Mouse (Mus musculus): ENCODE measurements around the gene Gm11756. TPM values are rescaled to one million over a fixed set of nuclear protein-coding genes. Genes with fewer than 3 reads are reported as not detected.
"Not testable (repeated sequence)": the region's sequence is repeated elsewhere in the genome, so short reads cannot be mapped to it uniquely, and the experiment has no call there.

The Gm11756 gene
- polyA plus RNA-seq (2016; fragmentation: Nextera tagmentation; extraction: Ambion mirVana): 0.20 and 0.22 TPM in 2 replicates

GRCm38 (mm10) chr4:73920660-73921059, at the start of gene Gm11756:
TSS of gene Gm11756 (minus strand) at chr4:73920760.
- not testable (repeated sequence) for H3K4me3 ChIP-seq; H3K27me3 ChIP-seq; H3K4me2 ChIP-seq (replicated peaks); H3K27ac ChIP-seq; H3K36me3 ChIP-seq; H3K9me3 ChIP-seq; H3K9ac ChIP-seq; H3K4me1 ChIP-seq; ATAC-seq (ENCODE audit: insufficient number of reproducible peaks, insufficient read depth, low FRiP score, low TSS enrichment)
- WGBS: 84% methylated on average over 6 of the region's 6 CpGs

DNA sequence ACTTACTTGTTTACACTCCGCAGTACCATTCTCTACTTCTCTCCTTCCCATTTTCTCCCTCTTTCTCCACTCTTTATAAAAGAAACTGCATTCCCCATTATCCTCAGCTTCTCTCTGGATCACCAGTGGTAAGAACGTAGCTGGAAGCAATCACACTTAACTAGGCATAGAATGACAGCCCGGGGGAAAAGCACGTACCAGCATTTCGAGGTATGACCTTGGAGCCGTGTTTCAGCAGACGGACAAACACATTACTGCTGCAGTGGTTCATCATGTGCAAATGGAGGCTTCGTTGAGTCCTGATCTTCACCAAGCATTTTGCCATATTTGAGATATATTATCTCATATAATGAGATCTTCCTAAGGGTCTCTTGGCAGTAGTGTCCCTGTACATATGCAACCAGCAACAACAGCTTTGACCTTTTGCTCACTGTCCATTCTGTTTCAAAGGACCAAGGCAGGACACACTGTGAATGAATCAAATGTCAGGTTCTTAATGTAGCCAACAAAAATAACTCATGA, 29.9 kb upstream of the Gm11756 start, which contains the start of gene 2310002L09Rik:
Gene 2310002L09Rik (minus strand): TSS at position 472 of the 522 bp plus-strand sequence.
- Histone ChIP-seq H3K4me2 (replicated peaks) (no peak within 1 kb of the TSS), H3K27ac (no peak within 1 kb of the TSS), H3K4me3 (no peak within 1 kb of the TSS), H3K36me3 (no peaks in the 10 kb centered on the region), H3K27me3 (no peaks in the 10 kb centered on the region), H3K9me3 (no peaks in the 10 kb centered on the region), H3K9ac (no peak within 1 kb of the TSS), H3K4me1 (no peaks in the 10 kb centered on the region)
- ATAC-seq (ENCODE audit: insufficient number of reproducible peaks, insufficient read depth, low FRiP score, low TSS enrichment): no peak
- 57% methylated on average over 8 of the region's 8 CpGs for WGBS

DNA sequence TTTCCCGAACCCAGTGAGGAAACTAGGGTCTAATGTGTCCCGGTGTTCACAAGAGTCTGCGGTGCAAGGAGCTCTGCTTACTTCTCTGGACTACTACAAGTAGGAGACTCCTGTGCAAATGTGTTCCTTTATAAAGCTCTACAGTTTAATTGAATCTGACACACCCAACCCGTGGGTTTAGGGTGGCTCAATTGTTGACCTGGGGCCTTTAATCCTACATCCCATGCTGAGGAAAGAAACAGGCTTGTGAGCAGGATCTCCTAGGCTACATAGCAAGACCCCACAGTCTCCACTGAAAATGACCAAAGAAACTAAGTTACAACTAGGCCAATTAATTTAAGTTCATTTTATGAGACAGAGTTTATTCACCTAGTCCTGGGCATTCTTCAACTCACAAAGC, 14.7 kb downstream of the Gm11756 start, which contains the start of gene Gm13871:
Gene Gm13871 (minus strand): TSS at position 101 of the 400 bp plus-strand sequence.
- H3K4me3 ChIP-seq; ATAC-seq (ENCODE audit: insufficient number of reproducible peaks, insufficient read depth, low FRiP score, low TSS enrichment); H3K9ac ChIP-seq; H3K9me3 ChIP-seq; H3K4me2 ChIP-seq (replicated peaks); H3K4me1 ChIP-seq; H3K27me3 ChIP-seq; H3K36me3 ChIP-seq; H3K27ac ChIP-seq: not testable (repeated sequence)
- no CpG with 5 or more reads among the region's 4 CpGs for WGBS

GRCm38 (mm10) chr4:73891012-73891411, 29.5 kb downstream of the Gm11756 start, which contains the start of gene Gm11757:
TSS of gene Gm11757 (minus strand) at chr4:73891112.
- H3K36me3 ChIP-seq; H3K9ac ChIP-seq; H3K4me3 ChIP-seq; H3K4me2 ChIP-seq (replicated peaks); ATAC-seq (ENCODE audit: insufficient number of reproducible peaks, insufficient read depth, low FRiP score, low TSS enrichment); H3K4me1 ChIP-seq; H3K27me3 ChIP-seq; H3K9me3 ChIP-seq; H3K27ac ChIP-seq: not testable (repeated sequence)
- no CpG with 5 or more reads among the region's 4 CpGs for WGBS

DNA sequence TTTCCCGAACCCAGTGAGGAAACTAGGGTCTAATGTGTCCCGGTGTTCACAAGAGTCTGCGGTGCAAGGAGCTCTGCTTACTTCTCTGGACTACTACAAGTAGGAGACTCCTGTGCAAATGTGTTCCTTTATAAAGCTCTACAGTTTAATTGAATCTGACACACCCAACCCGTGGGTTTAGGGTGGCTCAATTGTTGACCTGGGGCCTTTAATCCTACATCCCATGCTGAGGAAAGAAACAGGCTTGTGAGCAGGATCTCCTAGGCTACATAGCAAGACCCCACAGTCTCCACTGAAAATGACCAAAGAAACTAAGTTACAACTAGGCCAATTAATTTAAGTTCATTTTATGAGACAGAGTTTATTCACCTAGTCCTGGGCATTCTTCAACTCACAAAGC, 44.4 kb downstream of the Gm11756 start, which contains the start of gene Gm11758:
Gene Gm11758 (minus strand): TSS at position 101 of the 400 bp plus-strand sequence.
- WGBS: no CpG with 5 or more reads among the region's 4 CpGs
- H3K9ac ChIP-seq; H3K27ac ChIP-seq; H3K4me2 ChIP-seq (replicated peaks); H3K27me3 ChIP-seq; ATAC-seq (ENCODE audit: insufficient number of reproducible peaks, insufficient read depth, low FRiP score, low TSS enrichment); H3K4me3 ChIP-seq; H3K9me3 ChIP-seq; H3K36me3 ChIP-seq; H3K4me1 ChIP-seq: not testable (repeated sequence)

Other genes with a start within 250 kb of the Gm11756 start
- gene Gm428, start 237.2 kb downstream of the Gm11756 start, polyA plus RNA-seq (2016; fragmentation: Nextera tagmentation; extraction: Ambion mirVana): not detected in 2 replicates
- 2.4 and 3.6 TPM in 2 replicates for gene Rasef, start 129.8 kb downstream of the Gm11756 start, polyA plus RNA-seq (2016; fragmentation: Nextera tagmentation; extraction: Ambion mirVana)
- not detected in 2 replicates for gene Gm11758, start 44.5 kb downstream of the Gm11756 start, polyA plus RNA-seq (2016; fragmentation: Nextera tagmentation; extraction: Ambion mirVana)
- not detected in 2 replicates for gene Gm11757, start 29.6 kb downstream of the Gm11756 start, polyA plus RNA-seq (2016; fragmentation: Nextera tagmentation; extraction: Ambion mirVana)
- not detected in 2 replicates for gene Gm13871, start 14.8 kb downstream of the Gm11756 start, polyA plus RNA-seq (2016; fragmentation: Nextera tagmentation; extraction: Ambion mirVana)
- gene 2310002L09Rik, start 30.1 kb upstream of the Gm11756 start, polyA plus RNA-seq (2016; fragmentation: Nextera tagmentation; extraction: Ambion mirVana): 3.3 and 3.4 TPM in 2 replicates
- 5.6 and 6.1 TPM in 2 replicates for gene Frmd3, start 92.7 kb upstream of the Gm11756 start, polyA plus RNA-seq (2016; fragmentation: Nextera tagmentation; extraction: Ambion mirVana)